Mouse (Mus musculus) lung, postnatal 36 days (tissue): ENCODE measurements at regions not wholly inside any gene's neighbourhood (a gene's known extent, or its start where the extent isn't known, plus 50 kb on each side); places are given as distances from the start of the nearest gene placed in this dataset.
"Not testable (repeated sequence)": the region's sequence is repeated elsewhere in the genome, so short reads cannot be mapped to it uniquely, and the experiment has no call there.

Source experiments
- DNase-seq: peaks from one replicate; pipeline ENCODE4 v3.0.0; 2022; ENCODE audit warnings: mixed read lengths

- no peak for DNase-seq
These were observed 82.7 kb downstream of the Pmp22 start for GRCm38 (mm10) chr11:63211501-63211900.

GRCm38 (mm10) chr11:63213043-63213442 is 84.3 kb downstream of the Pmp22 start:
- DNase-seq: peak; percentile 88

GRCm38 (mm10) chr11:63213901-63214425 is 85.2 kb downstream of the Pmp22 start:
- DNase-seq: no peak

GRCm38 (mm10) chr11:63215993-63216392 is 87.2 kb downstream of the Pmp22 start:
- DNase-seq: no peak

GRCm38 (mm10) chr11:63217049-63217448 is 88.3 kb downstream of the Pmp22 start:
- DNase-seq: no peak

- no peak for DNase-seq
These were observed 97.7 kb downstream of the Pmp22 start for GRCm38 (mm10) chr11:63226471-63226870.

GRCm38 (mm10) chr11:63230786-63231185 is 102.0 kb downstream of the Pmp22 start:
- DNase-seq: peak; percentile 30

- no peak for DNase-seq
These were observed 104.6 kb downstream of the Pmp22 start for GRCm38 (mm10) chr11:63233172-63233966.

GRCm38 (mm10) chr11:63234481-63234880 is 105.7 kb downstream of the Pmp22 start:
- DNase-seq: no peak

- no peak for DNase-seq
These were observed 109.9 kb downstream of the Pmp22 start for GRCm38 (mm10) chr11:63238655-63239054.

GRCm38 (mm10) chr11:63243906-63244416 is 115.2 kb downstream of the Pmp22 start:
- DNase-seq: peak; percentile 34

- DNase-seq: no peak
These were observed 116.3 kb downstream of the Pmp22 start for GRCm38 (mm10) chr11:63245041-63245440.

- DNase-seq: no peak
These were observed 117.4 kb downstream of the Pmp22 start for GRCm38 (mm10) chr11:63246052-63246661.

- no peak for DNase-seq
These were observed 123.5 kb downstream of the Pmp22 start for GRCm38 (mm10) chr11:63252012-63252856.

- DNase-seq: no peak
These were observed 124.3 kb downstream of the Pmp22 start for GRCm38 (mm10) chr11:63252968-63253602.

- DNase-seq: peak; percentile 22
These were observed 135.8 kb downstream of the Pmp22 start for GRCm38 (mm10) chr11:63264432-63265061.

GRCm38 (mm10) chr11:63266290-63266689 is 137.5 kb downstream of the Pmp22 start:
- not testable (repeated sequence) for DNase-seq

- no peak for DNase-seq
These were observed 147.9 kb downstream of the Pmp22 start for GRCm38 (mm10) chr11:63276641-63277040.

GRCm38 (mm10) chr11:63281839-63282238 is 153.1 kb downstream of the Pmp22 start:
- DNase-seq: no peak

- DNase-seq: no peak
These were observed 153.8 kb downstream of the Pmp22 start for GRCm38 (mm10) chr11:63282541-63282940.

- DNase-seq: no peak
These were observed 157.2 kb downstream of the Pmp22 start for GRCm38 (mm10) chr11:63286026-63286425.

- DNase-seq: no peak
These were observed 159.0 kb downstream of the Pmp22 start for GRCm38 (mm10) chr11:63287766-63288165.
